Mouse (Mus musculus) thymus, postnatal 25 days (tissue): ENCODE data around the gene Rhoq.
A peak's percentile ranks its signal among the peaks of the same experiment; 100 is the strongest.

ENCODE experiments used
- DNase-seq: peaks from one replicate; pipeline ENCODE4 v3.0.0; 2022

Gene Rhoq

GRCm38 (mm10) chr17:87011301-87012019 is 48.6 kb downstream of the Rhoq start:
- no peak for DNase-seq

DNA sequence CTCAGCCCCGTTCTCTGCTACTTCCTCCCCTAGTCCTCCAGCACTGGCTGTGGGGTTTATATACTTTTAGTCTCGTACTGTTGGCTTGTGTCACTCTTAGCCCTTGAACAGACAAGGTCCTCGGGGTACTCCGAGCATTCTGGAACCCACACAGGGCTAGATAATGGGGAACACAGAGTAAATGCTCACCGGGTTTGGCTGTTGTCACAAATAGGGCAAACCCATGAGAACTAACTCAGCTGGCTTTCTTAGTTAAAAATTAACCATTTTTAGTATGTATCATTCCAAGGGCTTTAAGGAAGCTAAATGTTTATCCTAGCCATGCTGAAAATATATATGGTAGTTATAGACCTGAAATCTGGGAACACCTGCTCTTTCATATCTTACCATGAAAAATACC is 56.8 kb downstream of the Rhoq start:
- DNase-seq: no peak

DNA sequence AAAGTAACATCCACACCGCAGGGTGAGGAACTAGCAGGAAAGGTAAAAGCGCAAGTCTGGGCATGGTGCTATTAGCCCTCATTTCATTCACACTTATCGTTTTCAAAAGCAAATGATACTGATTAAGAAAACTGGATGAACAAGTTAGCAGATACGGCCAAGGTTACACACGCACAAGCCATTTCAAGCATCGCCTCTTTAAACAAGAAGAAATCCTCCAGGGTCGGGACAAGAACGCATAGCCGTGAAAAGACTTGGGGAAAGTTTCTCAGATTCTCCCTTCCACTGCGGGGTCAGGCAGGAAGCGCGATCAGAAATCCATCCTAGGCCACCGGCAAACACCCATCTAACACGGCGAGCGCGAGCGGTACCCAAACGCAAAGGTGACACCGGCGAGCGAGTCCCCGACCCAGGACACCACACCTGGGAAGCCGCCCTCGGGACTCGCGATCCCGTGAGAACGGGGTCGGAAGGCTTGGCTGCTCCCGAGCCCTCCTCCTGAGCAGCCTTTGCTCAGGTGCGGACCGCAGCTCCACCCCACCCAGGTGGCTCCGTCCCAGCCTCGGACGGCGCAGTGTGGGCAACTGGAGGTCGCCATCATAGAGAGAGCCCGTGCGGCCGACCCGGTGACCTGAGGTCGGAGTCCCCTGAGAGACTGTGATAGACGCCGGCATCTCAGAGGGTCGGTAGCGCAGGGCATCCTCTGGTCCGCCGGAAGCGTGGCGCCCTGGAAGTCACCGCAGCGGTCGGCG is 61.8 kb downstream of the Rhoq start:
- no peak for DNase-seq

- DNase-seq: peak; percentile 99
These were observed 62.5 kb downstream of the Rhoq start, which contains the start of the genes Pigf and Cript for GRCm38 (mm10) chr17:87025269-87025949. TSS of gene Pigf (minus strand) at chr17:87025406. TSS of gene Cript (plus strand) at chr17:87025550.

DNA sequence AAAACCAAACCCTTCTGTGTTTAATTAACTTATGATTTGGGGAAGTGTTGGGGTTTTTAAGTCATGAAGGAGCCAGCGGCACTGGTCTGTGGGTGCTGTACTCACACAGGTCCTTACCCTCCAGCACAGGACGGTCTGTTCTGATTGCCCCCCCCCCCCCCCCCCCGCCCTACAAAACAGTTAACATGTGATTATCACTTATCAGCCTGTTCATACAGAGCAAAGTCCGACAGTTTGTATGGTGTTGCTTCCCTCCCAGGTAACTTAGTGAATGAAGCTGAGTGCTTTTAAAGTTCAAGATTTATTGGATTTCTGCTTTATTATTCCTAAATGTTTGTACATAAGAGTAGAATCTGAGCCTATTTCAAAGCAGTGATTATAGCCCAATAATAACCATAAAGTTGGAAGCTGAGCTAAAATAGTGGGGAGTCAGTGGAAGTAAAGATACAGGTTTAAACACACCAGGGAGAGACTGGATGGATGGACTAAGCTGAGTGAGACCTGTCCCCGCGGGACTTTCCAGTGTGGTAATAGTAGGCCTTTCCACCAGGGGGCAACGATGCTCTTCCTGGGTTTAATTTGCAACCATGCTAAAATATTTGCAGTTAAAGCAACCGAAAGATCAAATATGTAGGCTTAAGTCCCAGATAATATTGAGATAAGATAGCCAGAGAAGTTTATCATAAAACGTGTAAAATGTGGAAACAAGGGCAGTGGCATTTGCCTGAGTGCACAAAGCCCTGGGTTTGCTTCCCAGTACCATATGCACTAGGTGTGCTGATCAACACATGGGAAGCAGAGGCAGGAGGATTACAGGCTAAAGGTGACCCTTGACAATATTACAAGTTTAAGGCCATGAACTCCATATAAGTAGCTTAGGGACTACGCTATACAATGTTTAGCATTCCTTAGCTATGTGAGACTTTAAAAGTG is 73.5 kb downstream of the Rhoq start:
- peak; percentile 26 for DNase-seq

- no peak for DNase-seq
These were observed 75.6 kb downstream of the Rhoq start for GRCm38 (mm10) chr17:87038496-87038895.

DNA sequence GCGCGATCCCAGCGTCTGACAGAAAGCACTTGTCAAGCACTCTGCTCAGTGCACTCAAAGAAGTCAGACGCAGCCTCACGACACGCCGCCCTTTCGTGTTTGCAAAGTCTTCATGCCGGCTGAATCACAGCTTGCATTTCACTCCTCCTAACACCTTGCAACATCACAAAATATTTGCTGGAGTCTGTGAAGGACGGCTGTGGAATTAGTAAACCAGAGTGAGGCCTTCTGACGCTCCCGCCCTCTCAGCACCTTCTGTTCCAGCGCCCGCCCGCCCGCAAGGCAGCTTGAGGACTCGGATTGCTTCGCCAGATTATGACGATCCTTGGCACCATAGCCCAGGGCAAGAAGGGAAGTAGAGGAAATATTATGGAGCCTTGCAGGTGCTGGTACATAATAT is 78.9 kb downstream of the Rhoq start:
- DNase-seq: no peak

GRCm38 (mm10) chr17:87044364-87044763 is 81.5 kb downstream of the Rhoq start:
- DNase-seq: peak; percentile 85

GRCm38 (mm10) chr17:87044796-87045195 is 81.9 kb downstream of the Rhoq start:
- DNase-seq: no peak
